Mouse (Mus musculus): ENCODE measurements around the gene Dnal1.
A peak's percentile ranks its signal among the peaks of the same experiment; 100 is the strongest.
"Not testable (repeated sequence)": the region's sequence is repeated elsewhere in the genome, so short reads cannot be mapped to it uniquely, and the experiment has no call there.

Gene Dnal1

GRCm38 (mm10) chr12:84114153-84114994 lies at the start of gene Dnal1:
Dnal1 (plus strand) TSS chr12:84114366.
- DNase-seq = peak; percentile 88

GRCm38 (mm10) chr12:84064621-84065020 lies 49.5 kb upstream of the Dnal1 start:
- DNase-seq = no peak

- DNase-seq = no peak
These were observed 46.4 kb upstream of the Dnal1 start for GRCm38 (mm10) chr12:84067752-84068151.

- no peak for DNase-seq
These were observed 45.9 kb upstream of the Dnal1 start for GRCm38 (mm10) chr12:84068296-84068695.

- no peak for DNase-seq
These were observed 45.2 kb upstream of the Dnal1 start, which contains the start of gene Acot5 for GRCm38 (mm10) chr12:84068986-84069385. Acot5 (plus strand) TSS chr12:84069325.

GRCm38 (mm10) chr12:84069582-84069981 lies 44.6 kb upstream of the Dnal1 start:
- peak; percentile 54 for DNase-seq

GRCm38 (mm10) chr12:84071696-84072095 lies 42.5 kb upstream of the Dnal1 start:
- no peak for DNase-seq

- no peak for DNase-seq
These were observed 36.7 kb upstream of the Dnal1 start for GRCm38 (mm10) chr12:84077371-84077990.

GRCm38 (mm10) chr12:84083842-84084241 lies 30.3 kb upstream of the Dnal1 start:
- no peak for DNase-seq

GRCm38 (mm10) chr12:84084581-84084980 lies 29.6 kb upstream of the Dnal1 start:
- no peak for DNase-seq

GRCm38 (mm10) chr12:84094666-84095065 lies 19.5 kb upstream of the Dnal1 start:
- DNase-seq = not testable (repeated sequence)

- DNase-seq = no peak
These were observed 14.6 kb upstream of the Dnal1 start for GRCm38 (mm10) chr12:84099605-84100004.

- no peak for DNase-seq
These were observed 14.1 kb upstream of the Dnal1 start for GRCm38 (mm10) chr12:84100071-84100470.

- DNase-seq = peak; percentile 44
These were observed 13.3 kb upstream of the Dnal1 start, which contains the start of gene Acot6 for GRCm38 (mm10) chr12:84100604-84101492. Acot6 (plus strand) TSS chr12:84100654.

- no peak for DNase-seq
These were observed 12.7 kb upstream of the Dnal1 start for GRCm38 (mm10) chr12:84101493-84101845.

- no peak for DNase-seq
These were observed 7.2 kb upstream of the Dnal1 start for GRCm38 (mm10) chr12:84107012-84107411.

- DNase-seq = no peak
These were observed 6.5 kb upstream of the Dnal1 start for GRCm38 (mm10) chr12:84107692-84108091.

GRCm38 (mm10) chr12:84109924-84110323 lies 4.2 kb upstream of the Dnal1 start:
- no peak for DNase-seq

GRCm38 (mm10) chr12:84110814-84111213 lies 3.4 kb upstream of the Dnal1 start:
- no peak for DNase-seq

GRCm38 (mm10) chr12:84113676-84114075 lies 490 bp upstream of the Dnal1 start:
- no peak for DNase-seq

GRCm38 (mm10) chr12:84119584-84119983 lies 5.4 kb downstream of the Dnal1 start:
- no peak for DNase-seq

- DNase-seq = no peak
These were observed 11.7 kb downstream of the Dnal1 start for GRCm38 (mm10) chr12:84125892-84126291.

- no peak for DNase-seq
These were observed 12.7 kb downstream of the Dnal1 start for GRCm38 (mm10) chr12:84126899-84127298.
